ENCODE assay signal across 8 mouse cellular contexts in genomic region chr9:108196920-108197677, GRCm38 (mm10). TPM values are rescaled to one million over a fixed set of nuclear protein-coding genes. Genes with fewer than 3 reads are reported as not detected.
DNase-seq lines count a peak whose midpoint lies in the region; ATAC-seq lines count a peak whose summit lies in the region.
"Had no signal": no experiment of that assay in that cellular context is flagged by ENCODE, and none has a peak within 500 bp of the region (broad histone marks: within the 10 kb centered on the region; RNA-seq: fewer than 3 reads in every experiment).

No protein-coding gene starts in this region.

- peaks cover 16% of the 10 kb centered on the region for H3K4me1 ChIP-seq in lung, embryonic 15.5 days
- peaks cover 19% of the 10 kb centered on the region for H3K4me1 ChIP-seq in forebrain, embryonic 15.5 days
- 0 out of 2 replicates have a peak, but pooled peaks cover 6% of the 10 kb centered on the region for H3K4me1 ChIP-seq in stomach, embryonic 14.5 days (ENCODE audit: control insufficient read depth, insufficient read depth, low read length)

- H3K4me3 ChIP-seq in lung, embryonic 15.5 days, result no peak overlapping the region
- H3K4me3 ChIP-seq in forebrain, embryonic 15.5 days, result no peak overlapping the region
- no peak overlapping the region for H3K4me3 ChIP-seq in stomach, embryonic 14.5 days (ENCODE audit: low read depth, low read length)

- H3K36me3 ChIP-seq in lung, embryonic 15.5 days, result no peaks in the 10 kb centered on the region
- H3K36me3 ChIP-seq in forebrain, embryonic 15.5 days, result no peaks in the 10 kb centered on the region
- no peaks in the 10 kb centered on the region for H3K36me3 ChIP-seq in stomach, embryonic 14.5 days (ENCODE audit: control insufficient read depth, insufficient read depth, low read length)

- no peak overlapping the region for H3K27ac ChIP-seq in lung, embryonic 15.5 days
- H3K27ac ChIP-seq in forebrain, embryonic 15.5 days (replicated peaks), result no peak overlapping the region
- H3K27ac ChIP-seq in stomach, embryonic 14.5 days (ENCODE audit: low read length), result no peak overlapping the region
- H3K27ac ChIP-seq: liver, embryonic 14.5 days had no signal

- H3K4me2 ChIP-seq in lung, embryonic 15.5 days, result peak overlapping the region; percentile 41
- H3K4me2 ChIP-seq in forebrain, embryonic 15.5 days (replicated peaks), result peak overlapping the region; percentile 25
- peak overlapping the region; percentile 32 for H3K4me2 ChIP-seq in stomach, embryonic 14.5 days (replicated peaks; ENCODE audit: low read depth, low read length)

- no peak for DNase-seq in lung, postnatal 14 days
- peak; percentile 71 to 83 for DNase-seq in kidney, postnatal 4 days
- DNase-seq in cerebellum, postnatal 10 days, result no peak
- no peak for DNase-seq in gastrocnemius, adult 8-10 months (ENCODE audit: low spot score in 2 of 2)

- 29% methylated on average over 24 of the region's 24 CpGs for WGBS in lung, embryonic 15.5 days
- 11% methylated on average over 24 of the region's 24 CpGs for WGBS in forebrain, embryonic 15.5 days
- WGBS in stomach, embryonic 14.5 days, result 25% methylated on average over 24 of the region's 24 CpGs

- H3K9me3 ChIP-seq in lung, embryonic 15.5 days, result no peaks in the 10 kb centered on the region
- no peaks in the 10 kb centered on the region for H3K9me3 ChIP-seq in forebrain, embryonic 15.5 days
- no peaks in the 10 kb centered on the region for H3K9me3 ChIP-seq in stomach, embryonic 14.5 days (ENCODE audit: control insufficient read depth, low read depth, low read length)

- H3K9ac ChIP-seq in lung, embryonic 15.5 days, result no peak overlapping the region
- no peak overlapping the region for H3K9ac ChIP-seq in forebrain, embryonic 15.5 days (replicated peaks)
- H3K9ac ChIP-seq in stomach, embryonic 14.5 days (replicated peaks; ENCODE audit: low read depth, low read length), result no peak overlapping the region
- H3K9ac ChIP-seq: liver, embryonic 14.5 days had no signal

- no peaks in the 10 kb centered on the region for H3K27me3 ChIP-seq in lung, embryonic 15.5 days
- no peaks in the 10 kb centered on the region for H3K27me3 ChIP-seq in forebrain, embryonic 15.5 days
- no peaks in the 10 kb centered on the region for H3K27me3 ChIP-seq in stomach, embryonic 14.5 days (ENCODE audit: control insufficient read depth, insufficient read depth, low read length)

- ATAC-seq in lung, embryonic 15.5 days (ENCODE audit: borderline replicate concordance, extremely low read depth, low FRiP score, low TSS enrichment), result no peak
- 0 out of 2 replicates have a peak, but pooled peaks have one; percentile 38 for ATAC-seq in forebrain, embryonic 15.5 days (replicated peaks)
- no peak for ATAC-seq in stomach, embryonic 14.5 days (ENCODE audit: insufficient number of reproducible peaks, insufficient read depth, low FRiP score, low read depth)

RNA-seq across cellular contexts. Expression of gene Bsn, which starts 6.9 kb away (rescaled TPM):
- 0.19 and 0.34 TPM in 2 replicates for polyA plus RNA-seq in lung, embryonic 15.5 days (2015; fragmentation: Nextera tagmentation; extraction: Ambion mirVana)
- polyA plus RNA-seq in forebrain, embryonic 15.5 days (2015; fragmentation: Nextera tagmentation; extraction: Ambion mirVana), result 7.3 and 7.9 TPM in 2 replicates
- polyA plus RNA-seq in stomach, embryonic 14.5 days (2014; fragmentation: Nextera tagmentation; extraction: Ambion mirVana), result 2.6 and 2.7 TPM in 2 replicates
- total RNA-seq in gastrocnemius, adult 8-10 months (2022), result under 1 TPM; 0.02 to 0.07 (median 0.04) TPM

Comparison
In these comparisons a context has a peak if more than half of its experiments do, and no peak if none do; other contexts are left out.
1. DNase-seq: peak in kidney, postnatal 4 days (2 of 2); none in lung, postnatal 14 days (single experiment), cerebellum, postnatal 10 days (0 of 2) and gastrocnemius, adult 8-10 months (0 of 2).
2. Peak in every context shown above with its lines, with median percentiles within 50 percentile points of each other: H3K4me2 ChIP-seq.